Comparison of ENCODE assay signal across 20 mouse cellular contexts in the genomic region with DNA sequence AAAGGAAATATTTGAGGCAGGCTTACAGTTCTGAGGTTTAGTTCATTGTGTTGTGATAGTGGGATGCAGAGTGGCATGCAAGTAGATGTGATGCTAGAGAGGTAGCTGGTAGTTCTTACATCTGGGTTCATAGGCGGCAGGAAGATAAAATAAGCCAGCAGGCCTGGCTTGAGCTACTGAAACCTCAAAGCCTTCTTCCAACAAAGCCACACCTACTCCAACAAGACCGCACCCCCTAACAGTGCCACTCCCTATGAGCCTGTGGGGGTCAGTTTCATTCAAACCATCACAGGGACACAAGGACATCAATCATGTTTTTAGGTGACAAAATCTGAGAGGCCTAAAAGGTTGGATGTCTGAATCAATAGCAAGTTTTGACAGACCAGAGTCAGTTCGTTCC. TPM values are rescaled to one million over a fixed set of nuclear protein-coding genes. Genes with fewer than 3 reads are reported as not detected.
DNase-seq lines count a peak whose midpoint lies in the region; ATAC-seq lines count a peak whose summit lies in the region.
"Had no signal": no experiment of that assay in that cellular context is flagged by ENCODE, and none has a peak within 500 bp of the region (broad histone marks: within the 10 kb centered on the region; RNA-seq: fewer than 3 reads in every experiment).

No protein-coding gene starts in this region.

- H3K4me3 ChIP-seq in liver, embryonic 13.5 days (replicated peaks) = no peak overlapping the region
- H3K4me3 ChIP-seq: embryonic facial prominence, embryonic 10.5 days; heart, embryonic 10.5 days; hindbrain, embryonic 10.5 days had no signal

- no peaks in the 10 kb centered on the region for H3K9me3 ChIP-seq in liver, embryonic 13.5 days (replicated peaks)
- H3K9me3 ChIP-seq: embryonic facial prominence, embryonic 10.5 days; heart, embryonic 10.5 days; hindbrain, embryonic 10.5 days had no signal

- peak overlapping the region; percentile 54 for H3K27ac ChIP-seq in liver, embryonic 13.5 days
- H3K27ac ChIP-seq: embryonic facial prominence, embryonic 10.5 days; heart, embryonic 10.5 days; hindbrain, embryonic 10.5 days; hindbrain, embryonic 14.5 days had no signal

- ATAC-seq in erythroblast, adult 5-6 weeks (replicated peaks; ENCODE audit: low FRiP score, poor library complexity, severe bottlenecking) = peak; percentile 84
- peak; percentile 73 for ATAC-seq in liver, embryonic 13.5 days (ENCODE audit: low read depth)
- peak; percentile 32 for ATAC-seq in megakaryocyte progenitor cell, adult 5-6 weeks (replicated peaks; ENCODE audit: poor library complexity)
- ATAC-seq: CD4-positive, CD25-positive, alpha-beta regulatory T cell, adult 4 months; forebrain, embryonic 16.5 days had no signal

- 63% methylated on average over 3 of the region's 3 CpGs for WGBS in liver, embryonic 13.5 days (ENCODE audit: insufficient replicate concordance)

- H3K27me3 ChIP-seq in liver, embryonic 13.5 days = no peaks in the 10 kb centered on the region

- H3K4me2 ChIP-seq in liver, embryonic 13.5 days = no peak overlapping the region
- H3K4me2 ChIP-seq: hindbrain, embryonic 14.5 days had no signal

- DNase-seq in heart, adult 11 months = peak; percentile 53
- no peak for DNase-seq in heart, adult 18-20 months
- DNase-seq in liver, embryonic 13.5 days = no peak
- DNase-seq in adrenal gland, adult 2 months = no peak
- no peak for DNase-seq in adrenal gland, adult 8-10 months
- DNase-seq: adrenal gland, postnatal 14 days; B cell, adult 2 months; cerebellum, adult 18-20 months; cerebellum, adult 9-11 months; cerebellum, postnatal 36 days; gastrocnemius, postnatal 25 days had no signal

- no peak overlapping the region for H3K9ac ChIP-seq in liver, embryonic 13.5 days
- H3K9ac ChIP-seq: hindbrain, embryonic 14.5 days had no signal

- H3K36me3 ChIP-seq in liver, embryonic 13.5 days = no peaks in the 10 kb centered on the region
- H3K36me3 ChIP-seq: embryonic facial prominence, embryonic 10.5 days; G1E; heart, embryonic 10.5 days; hindbrain, embryonic 10.5 days had no signal

- peaks cover 53% of the 10 kb centered on the region for H3K4me1 ChIP-seq in liver, embryonic 13.5 days (replicated peaks)

RNA-seq across cellular contexts. Expression of gene Sh3glb1, which starts 58.7 kb away (rescaled TPM):
- total RNA-seq in heart, adult 18-20 months (2021) = 100 to 1,000 TPM; 360 to 371 TPM
- total RNA-seq in erythroblast, adult 5-6 weeks (2015; ENCODE audit: low replicate concordance) = 120 and 163 TPM in 2 replicates
- 118 and 151 TPM in 2 replicates for total RNA-seq in erythroblast, adult 5-6 weeks (2017; ENCODE audit: low replicate concordance)
- 88.0 and 103 TPM in 2 replicates for polyA plus RNA-seq in liver, embryonic 13.5 days (2015; fragmentation: Nextera tagmentation; extraction: Ambion mirVana)
- total RNA-seq in megakaryocyte progenitor cell, adult 5-6 weeks (2015) = 54.3 and 70.0 TPM in 2 replicates
- total RNA-seq in megakaryocyte progenitor cell, adult 5-6 weeks (2017) = 25.5 and 30.3 TPM in 2 replicates
- 100 to 1,000 TPM; 168 to 210 TPM for total RNA-seq in adrenal gland, adult 2 months (2021)
- polyA plus RNA-seq in adrenal gland, adult 2 months (2012; rRNA removed) = 14.2 and 16.3 TPM in 2 replicates
- total RNA-seq in adrenal gland, adult 8-10 months (2022) = 100 to 1,000 TPM in 3 of 4 experiments, 10 to 100 TPM in 1; 82.1 to 133 (median 115) TPM

Comparison
In these comparisons a context has a peak if more than half of its experiments do, and no peak if none do; other contexts are left out.
1. ATAC-seq: peak in every context shown above with its lines; median percentile 84 in erythroblast, adult 5-6 weeks; 73 in liver, embryonic 13.5 days; 32 in megakaryocyte progenitor cell, adult 5-6 weeks.